Comparison of ENCODE assay signal across 14 mouse cellular contexts in the genomic region with DNA sequence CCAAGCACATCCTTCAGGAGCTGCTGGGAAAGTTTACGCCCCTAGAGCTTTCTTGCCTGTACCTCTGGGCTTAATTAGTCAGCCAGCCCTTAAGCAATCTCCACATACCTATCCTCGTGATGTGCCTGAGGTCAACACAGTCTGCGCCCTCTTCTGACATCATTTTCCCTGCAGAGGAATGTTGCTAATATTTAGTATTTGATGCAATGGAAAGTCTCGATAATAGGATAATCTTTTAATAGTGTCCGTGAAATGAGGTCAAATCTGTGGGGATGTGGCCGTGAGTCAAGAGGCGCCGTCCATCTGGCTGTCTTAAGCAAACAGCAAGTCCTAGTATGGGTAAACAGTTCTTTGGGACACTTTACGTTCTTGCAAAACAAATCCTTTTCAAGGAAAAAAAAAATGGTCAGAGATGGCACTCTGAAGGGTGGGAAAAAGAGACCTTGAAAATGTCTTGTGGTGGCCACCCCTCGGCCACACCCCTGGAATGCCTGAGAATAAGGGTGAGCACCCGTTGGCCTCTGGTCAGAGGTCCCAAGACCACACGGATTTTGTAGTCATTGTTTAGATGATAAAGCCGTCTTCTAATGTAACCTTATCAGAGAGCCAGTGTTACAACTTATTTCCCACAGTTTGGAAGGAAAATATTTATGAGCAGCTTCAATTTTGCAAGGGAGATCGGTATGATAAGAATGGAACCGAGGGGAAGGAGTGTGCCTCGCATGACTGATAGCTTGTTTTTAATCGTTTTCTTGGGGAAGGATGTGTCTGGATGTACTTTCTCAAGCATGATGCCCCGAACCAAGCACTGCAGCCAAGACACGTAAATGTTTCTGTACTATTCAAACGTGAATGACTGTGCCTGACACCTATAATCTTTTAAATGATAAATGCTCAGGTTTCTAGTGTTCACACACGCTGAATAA.
DNase-seq lines count a peak whose midpoint lies in the region; TF ChIP-seq lines count a peak whose summit lies in the region.
"Had no signal": no experiment of that assay in that cellular context is flagged by ENCODE, and none has a peak within 500 bp of the region (broad histone marks: within the 10 kb centered on the region; RNA-seq: fewer than 3 reads in every experiment).

No protein-coding gene starts in this region.

- no peak overlapping the region for H3K9ac ChIP-seq in CH12.LX (ENCODE audit: insufficient read depth, low read depth)
- H3K9ac ChIP-seq: forebrain, embryonic 12.5 days had no signal

- no peaks in the 10 kb centered on the region for H3K36me3 ChIP-seq in CH12.LX (replicated peaks in 1 of 2; ENCODE audit: control insufficient read depth in 1 of 2, insufficient read depth in 1 of 2, low read length in 1 of 2)
- H3K36me3 ChIP-seq: forebrain, embryonic 12.5 days; G1E had no signal

- no peaks in the 10 kb centered on the region for H3K9me3 ChIP-seq in CH12.LX (replicated peaks; ENCODE audit: low read length)
- H3K9me3 ChIP-seq: forebrain, embryonic 12.5 days; G1E had no signal

- peak; percentile 64 for DNase-seq in heart, adult 8-10 months (ENCODE audit: low spot score)
- DNase-seq in heart, postnatal 4 days = no peak
- DNase-seq in CH12.LX (ENCODE audit: extremely low read depth) = no peak
- DNase-seq in cerebellum, adult 9-11 months = peak; percentile 46
- DNase-seq in lung, postnatal 14 days = peak; percentile 42
- DNase-seq in MN1 (ENCODE audit: low spot score) = no peak
- no peak for DNase-seq in adrenal gland, postnatal 25 days
- DNase-seq in thymus, adult 18-20 months = no peak
- DNase-seq: adrenal gland, postnatal 36 days; embryo, embryonic 11 days; kidney, postnatal 10 days; right cerebral cortex, adult 18-20 months had no signal

- H3K27me3 ChIP-seq in CH12.LX (replicated peaks) = no peaks in the 10 kb centered on the region

- H3K4me3 ChIP-seq in CH12.LX (replicated peaks in 1 of 3; ENCODE audit: low read depth in 2 of 3, low read length in 2 of 3, poor library complexity in 1 of 3) = no peak overlapping the region
- H3K4me3 ChIP-seq: forebrain, embryonic 12.5 days had no signal

- H3K4me2 ChIP-seq in CH12.LX (ENCODE audit: insufficient read depth, low read depth, poor library complexity, severe bottlenecking) = peak overlapping the region; percentile 29; the same call in 1 of the 2 replicates
- H3K4me2 ChIP-seq: forebrain, embryonic 12.5 days had no signal

- no peak for TF ChIP-seq RAD21 in CH12.LX (IDR thresholded peaks at IDR 0.05; ENCODE audit: low read depth, low read length)

- TF ChIP-seq CTCF in CH12.LX (conservative IDR thresholded peaks at IDR 0.05 in 1 of 2, IDR thresholded peaks at IDR 0.05 in 1 of 2; ENCODE audit: low read depth in 2 of 2, low read length in 2 of 2) = no peak

- in situ Hi-C loops in CH12.LX (cut with MboI; ENCODE audit: low pct_ligation_motif_present, low pct_unique_long_range_greater_than_20kb, low sequenced_read_pairs) = loop anchor here (10.0 kb wide), 1 partner anchor 115 kb away; no protein-coding TSS in a partner anchor

- TF ChIP-seq EP300 in CH12.LX (IDR thresholded peaks at IDR 0.05; ENCODE audit: low read length) = no peak

- dilution Hi-C loops in CH12.LX (cut with MboI; ENCODE audit: extremely low pct_ligation_motif_present, extremely low pct_unique_long_range_greater_than_20kb, low sequenced_read_pairs) = no loop called here

- no peaks in the 10 kb centered on the region for H3K79me2 ChIP-seq in CH12.LX (replicated peaks; ENCODE audit: control insufficient read depth, extremely low read depth, insufficient read depth, poor library complexity, severe bottlenecking)

- no peak overlapping the region for H3K27ac ChIP-seq in CH12.LX (ENCODE audit: insufficient read depth, low read depth)
- H3K27ac ChIP-seq: forebrain, embryonic 12.5 days had no signal

- no peak for TF ChIP-seq POLR2A in CH12.LX (IDR thresholded peaks at IDR 0.05; ENCODE audit: low read depth, low read length)

- peaks cover 0 to 3% of the 10 kb centered on the region in 2 experiments; a peak in 1 of 4 replicates for H3K4me1 ChIP-seq in CH12.LX (ENCODE audit: control insufficient read depth in 1 of 2, insufficient read depth in 2 of 2)

TF ChIP-seq in CH12.LX, 34 proteins besides CTCF, POLR2A, EP300 and RAD21:
- TF ChIP-seq UBTF (IDR thresholded peaks at IDR 0.05; ENCODE audit: low read depth, low read length) (no peak), HCFC1 (IDR thresholded peaks at IDR 0.05; ENCODE audit: low read depth, low read length) (no peak), SIN3A (IDR thresholded peaks at IDR 0.05; ENCODE audit: low read length) (no peak), MAZ (IDR thresholded peaks at IDR 0.05; ENCODE audit: low read depth, low read length) (no peak), CHD2 (IDR thresholded peaks at IDR 0.05; ENCODE audit: low read length) (no peak), USF2 (conservative IDR thresholded peaks at IDR 0.05; ENCODE audit: low read depth, low read length) (no peak), CHD1 (IDR thresholded peaks at IDR 0.05; ENCODE audit: low read depth, low read length) (no peak), MXI1 (IDR thresholded peaks at IDR 0.05; ENCODE audit: low read depth, low read length) (no peak), TBP (conservative IDR thresholded peaks at IDR 0.05; ENCODE audit: low read depth, low read length) (no peak)

Comparison
In these comparisons a context has a peak if more than half of its experiments do, and no peak if none do; other contexts are left out.
1. DNase-seq: peak in heart, adult 8-10 months (single experiment), cerebellum, adult 9-11 months (single experiment) and lung, postnatal 14 days (single experiment); none in heart, postnatal 4 days (single experiment), CH12.LX (single experiment), MN1 (single experiment), adrenal gland, postnatal 25 days (single experiment) and thymus, adult 18-20 months (0 of 2).